Mouse (Mus musculus) granulocyte monocyte progenitor cell, adult 5-6 weeks (primary cell): ENCODE results near the gene Pfdn5. TPM values are rescaled to one million over a fixed set of nuclear protein-coding genes. Genes with fewer than 3 reads are reported as not detected.
A peak's percentile ranks its signal among the peaks of the same experiment; 100 is the strongest.

ENCODE experiments used
- ATAC-seq: replicated peaks from 2 replicates; pipeline ENCODE4 v1.8.0; 2016; ENCODE audit warnings: mild to moderate bottlenecking, moderate TSS enrichment, inconsistent platforms; ENCODE audit not compliant: poor library complexity, severe bottlenecking
- total RNA-seq, 2 experiments: library from RNA; stranded (forward) in 1 of 2; stranded (reverse) in 1 of 2; fragments of 200-712, 200-1000 nt in 1 of 2; fragments of >200 nt in 1 of 2; fragmentation: Nextera tagmentation in 1 of 2; gene quantifications; 2 replicates each; pipeline ENCODE4 v1.2.3; 2014 to 2017

Pfdn5 gene
- total RNA-seq, 2 experiments from 2014 or later = 299 to 404 TPM

DNA sequence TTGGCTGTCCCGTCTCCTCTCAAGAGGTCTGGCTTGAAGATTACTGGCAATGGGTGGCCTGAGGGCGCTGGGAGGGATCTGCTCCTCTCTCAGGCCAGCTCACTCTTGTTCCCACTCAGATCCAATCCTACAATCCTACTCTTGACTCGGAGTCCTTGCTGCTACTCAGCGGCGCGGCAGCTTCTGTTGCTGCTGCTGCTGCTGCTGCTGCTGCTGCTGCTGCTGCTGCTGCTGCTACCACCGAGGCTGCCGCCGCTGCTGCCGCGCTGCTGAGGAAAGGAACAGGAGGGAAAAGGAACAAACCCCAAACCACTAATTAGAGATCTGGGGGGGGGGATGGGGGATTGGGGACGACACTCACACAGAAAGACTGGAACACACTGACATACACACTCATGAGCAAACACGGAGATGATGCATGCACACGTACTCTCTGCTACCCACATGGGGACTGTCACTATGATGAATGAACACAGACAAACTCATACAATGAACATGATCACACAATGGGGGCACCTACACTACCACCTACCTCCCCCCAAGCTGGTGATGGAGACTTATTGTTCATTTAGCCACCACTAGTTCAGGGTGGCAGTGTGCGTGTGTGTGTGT, 40.9 kb downstream of the Pfdn5 start, which contains the start of gene Sp7:
Gene Sp7 (minus strand): TSS at position 450 of the 612 bp plus-strand sequence.
- ATAC-seq = 0 out of 2 replicates have a peak, but pooled peaks have one; percentile 11

DNA sequence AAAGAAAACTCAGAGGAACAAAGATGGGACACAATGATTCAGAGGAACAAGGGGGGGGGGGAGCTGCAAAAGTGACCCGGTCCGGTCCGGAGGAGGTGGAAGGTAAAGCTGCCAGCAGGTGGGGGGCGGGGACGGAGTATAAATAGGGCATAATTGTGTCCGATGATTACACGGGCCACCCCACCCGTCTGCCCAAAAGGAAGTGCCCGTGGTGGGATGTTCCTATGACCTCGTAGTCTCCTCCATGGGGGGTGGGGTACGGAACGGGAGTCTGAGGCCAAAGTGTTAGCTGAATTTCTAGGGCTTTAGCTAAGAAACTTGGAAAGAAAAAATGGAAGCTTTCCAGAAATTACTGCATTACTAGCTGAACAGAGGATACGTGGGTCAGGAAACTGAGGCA, 44.1 kb downstream of the Pfdn5 start:
- ATAC-seq = no peak

DNA sequence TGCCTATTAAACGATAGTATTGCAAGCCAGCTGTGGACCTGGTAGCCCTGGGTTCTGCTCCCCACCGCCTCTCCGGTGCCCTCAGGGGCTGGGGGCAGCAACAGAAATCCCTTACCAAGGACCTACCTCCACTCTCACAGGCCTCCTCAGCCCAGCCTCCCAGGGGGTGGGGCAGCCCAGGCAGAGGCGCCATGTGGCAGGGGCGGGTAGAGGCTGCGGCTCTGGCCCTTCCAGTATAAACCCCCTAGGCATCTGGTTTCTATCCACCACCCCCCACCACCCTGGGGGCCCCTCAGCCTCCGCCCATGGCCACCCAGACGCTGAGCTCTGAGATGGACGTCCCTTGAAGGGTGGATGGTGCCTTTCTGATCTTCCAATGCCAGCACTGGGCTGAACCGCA, 44.8 kb downstream of the Pfdn5 start:
- ATAC-seq = no peak

DNA sequence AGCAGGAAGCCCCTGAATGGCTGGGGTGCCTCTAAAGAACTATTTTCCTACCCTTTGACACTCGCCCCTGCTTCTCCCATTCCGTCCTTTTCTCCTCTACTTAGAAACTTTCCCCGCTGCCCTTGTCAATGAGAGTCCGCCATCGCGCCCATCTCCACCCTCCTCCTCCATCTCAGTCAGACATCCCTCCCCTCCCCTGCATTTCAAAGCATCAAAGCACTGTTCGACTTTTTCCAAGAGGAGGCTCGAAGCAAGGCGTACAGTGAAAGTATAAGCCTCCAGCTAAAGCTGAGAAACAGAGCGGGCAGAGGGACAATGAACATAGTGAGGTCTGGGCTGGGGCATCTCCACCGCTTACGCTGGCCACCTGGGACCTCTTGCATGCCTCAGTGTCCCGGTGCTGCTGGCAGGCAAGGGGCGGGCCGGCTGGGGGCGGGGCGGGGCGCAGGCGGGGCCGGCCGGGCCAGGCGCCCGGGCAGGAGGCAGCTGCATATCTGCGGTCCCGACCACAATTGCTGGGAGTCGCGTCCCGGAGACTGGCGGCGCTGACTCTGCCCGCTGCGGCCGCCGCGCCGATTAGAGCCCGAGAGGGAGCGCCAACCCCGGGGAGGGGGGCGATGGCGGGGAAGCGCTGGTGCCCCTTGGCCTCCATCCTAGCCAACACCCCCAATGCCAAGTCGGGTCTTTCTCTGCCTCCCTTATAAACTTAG, 50.7 kb downstream of the Pfdn5 start:
- peak; percentile 74 for ATAC-seq

DNA sequence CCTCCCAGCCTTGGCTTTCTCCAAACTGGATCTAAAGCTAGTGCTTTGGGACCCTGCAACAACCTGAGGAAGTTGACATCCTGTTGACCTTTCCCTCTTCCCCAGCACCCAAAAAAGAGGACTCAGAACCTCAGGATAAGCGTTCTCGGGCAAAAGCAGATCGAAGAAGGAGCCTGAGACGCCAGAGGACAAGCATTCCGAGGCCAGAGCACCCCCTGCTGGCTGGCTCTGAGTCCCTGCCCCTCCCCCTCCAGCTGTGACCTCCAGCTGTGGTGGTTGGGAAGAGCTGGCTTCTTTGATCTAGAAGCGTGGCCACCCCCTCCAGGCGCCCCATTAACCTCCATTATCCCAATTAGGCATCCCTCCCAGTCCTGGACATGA, 51.2 kb downstream of the Pfdn5 start:
- ATAC-seq = peak; percentile 65

DNA sequence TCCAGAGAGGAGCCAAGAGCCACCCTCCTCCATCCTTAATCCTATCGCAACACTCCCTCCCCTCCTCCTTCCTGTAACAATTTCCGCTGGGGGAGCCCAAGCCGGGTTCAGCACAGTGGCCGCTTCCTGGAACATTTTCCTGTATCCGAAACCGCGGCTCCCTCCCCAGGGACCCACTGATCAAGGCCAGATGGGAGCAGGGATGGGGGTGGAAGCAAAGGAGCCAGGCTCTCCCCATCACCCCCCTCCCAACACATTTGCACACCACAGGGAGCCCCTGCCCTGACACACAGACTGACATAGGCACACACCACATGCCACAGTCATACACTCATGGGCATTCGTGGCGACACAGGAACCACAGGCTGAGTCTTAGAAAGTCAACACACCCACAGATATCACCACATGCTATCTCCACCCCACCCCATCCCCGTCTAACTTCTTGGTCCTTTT, 51.9 kb downstream of the Pfdn5 start:
- ATAC-seq = peak; percentile 43

Other genes starting within 250 kb of the Pfdn5 start
- gene Tns2, start 225.7 kb upstream of the Pfdn5 start, total RNA-seq (2014; fragmentation: Nextera tagmentation) = 0.17 TPM in 1 of 2 replicates, not detected in the other
- gene Tns2, start 225.7 kb upstream of the Pfdn5 start, total RNA-seq (2017) = not detected in 2 replicates
- gene Spryd3, start 189.9 kb upstream of the Pfdn5 start, total RNA-seq (2014; fragmentation: Nextera tagmentation) = 10.9 and 12.6 TPM in 2 replicates
- 13.2 and 24.2 TPM in 2 replicates for gene Spryd3, start 189.9 kb upstream of the Pfdn5 start, total RNA-seq (2017)
- gene Igfbp6, start 181.8 kb upstream of the Pfdn5 start, total RNA-seq (2014; fragmentation: Nextera tagmentation) = not detected in 2 replicates
- gene Igfbp6, start 181.8 kb upstream of the Pfdn5 start, total RNA-seq (2017) = not detected in 2 replicates
- 0.85 and 0.97 TPM in 2 replicates for gene Soat2, start 175.6 kb upstream of the Pfdn5 start, total RNA-seq (2014; fragmentation: Nextera tagmentation)
- gene Soat2, start 175.6 kb upstream of the Pfdn5 start, total RNA-seq (2017) = 0.15 and 0.56 TPM in 2 replicates
- gene Zfp740, start 122.9 kb upstream of the Pfdn5 start, total RNA-seq (2014; fragmentation: Nextera tagmentation) = 48.7 and 68.9 TPM in 2 replicates
- gene Zfp740, start 122.9 kb upstream of the Pfdn5 start, total RNA-seq (2017) = 23.8 and 27.8 TPM in 2 replicates
- 17.0 and 18.1 TPM in 2 replicates for gene Csad, start 121.4 kb upstream of the Pfdn5 start, total RNA-seq (2014; fragmentation: Nextera tagmentation)
- gene Csad, start 121.4 kb upstream of the Pfdn5 start, total RNA-seq (2017) = 7.5 and 23.4 TPM in 2 replicates
- gene Itgb7, start 94.2 kb upstream of the Pfdn5 start, total RNA-seq (2014; fragmentation: Nextera tagmentation) = 7.4 and 42.7 TPM in 2 replicates
- 15.2 and 31.6 TPM in 2 replicates for gene Itgb7, start 94.2 kb upstream of the Pfdn5 start, total RNA-seq (2017)
- 7.5 and 11.5 TPM in 2 replicates for gene Rarg, start 68.6 kb upstream of the Pfdn5 start, total RNA-seq (2014; fragmentation: Nextera tagmentation)
- 2.0 and 3.4 TPM in 2 replicates for gene Rarg, start 68.6 kb upstream of the Pfdn5 start, total RNA-seq (2017)
- gene Gm9918, start 55.6 kb upstream of the Pfdn5 start, total RNA-seq (2014; fragmentation: Nextera tagmentation) = not detected in 2 replicates
- gene Gm9918, start 55.6 kb upstream of the Pfdn5 start, total RNA-seq (2017) = not detected in 2 replicates
- 20.0 and 39.8 TPM in 2 replicates for gene Mfsd5, start 46.7 kb upstream of the Pfdn5 start, total RNA-seq (2014; fragmentation: Nextera tagmentation)
- 16.1 and 29.4 TPM in 2 replicates for gene Mfsd5, start 46.7 kb upstream of the Pfdn5 start, total RNA-seq (2017)
- gene Espl1, start 29.9 kb upstream of the Pfdn5 start, total RNA-seq (2014; fragmentation: Nextera tagmentation) = 20.8 and 21.7 TPM in 2 replicates
- 30.4 and 50.0 TPM in 2 replicates for gene Espl1, start 29.9 kb upstream of the Pfdn5 start, total RNA-seq (2017)
- 63.3 and 88.7 TPM in 2 replicates for gene Myg1, start 5.6 kb downstream of the Pfdn5 start, total RNA-seq (2014; fragmentation: Nextera tagmentation)
- gene Myg1, start 5.6 kb downstream of the Pfdn5 start, total RNA-seq (2017) = 55.1 and 59.9 TPM in 2 replicates
- 120 and 123 TPM in 2 replicates for gene Aaas, start 24.7 kb downstream of the Pfdn5 start, total RNA-seq (2014; fragmentation: Nextera tagmentation)
- 147 and 153 TPM in 2 replicates for gene Aaas, start 24.7 kb downstream of the Pfdn5 start, total RNA-seq (2017)
- not detected in 2 replicates for gene Sp7, start 41.1 kb downstream of the Pfdn5 start, total RNA-seq (2014; fragmentation: Nextera tagmentation)
- gene Sp7, start 41.1 kb downstream of the Pfdn5 start, total RNA-seq (2017) = not detected in 2 replicates
- 59.6 and 71.6 TPM in 2 replicates for gene Sp1, start 80.0 kb downstream of the Pfdn5 start, total RNA-seq (2014; fragmentation: Nextera tagmentation)
- 52.0 and 56.1 TPM in 2 replicates for gene Sp1, start 80.0 kb downstream of the Pfdn5 start, total RNA-seq (2017)
- gene Amhr2, start 119.3 kb downstream of the Pfdn5 start, total RNA-seq (2014; fragmentation: Nextera tagmentation) = not detected in 2 replicates
- gene Amhr2, start 119.3 kb downstream of the Pfdn5 start, total RNA-seq (2017) = not detected in 2 replicates
- gene Prr13, start 132.9 kb downstream of the Pfdn5 start, total RNA-seq (2014; fragmentation: Nextera tagmentation) = 75.2 and 97.2 TPM in 2 replicates
- gene Prr13, start 132.9 kb downstream of the Pfdn5 start, total RNA-seq (2017) = 35.4 and 53.4 TPM in 2 replicates
- 731 and 799 TPM in 2 replicates for gene Pcbp2, start 144.4 kb downstream of the Pfdn5 start, total RNA-seq (2014; fragmentation: Nextera tagmentation)
- gene Pcbp2, start 144.4 kb downstream of the Pfdn5 start, total RNA-seq (2017) = 213 and 218 TPM in 2 replicates
- 7.7 TPM in 1 of 2 replicates, not detected in the other for gene Gm10337, start 177.6 kb downstream of the Pfdn5 start, total RNA-seq (2014; fragmentation: Nextera tagmentation)
- not detected in 2 replicates for gene Gm10337, start 177.6 kb downstream of the Pfdn5 start, total RNA-seq (2017)
- 0.38 TPM in 1 of 2 replicates, not detected in the other for gene Map3k12, start 190.9 kb downstream of the Pfdn5 start, total RNA-seq (2014; fragmentation: Nextera tagmentation)
- gene Map3k12, start 190.9 kb downstream of the Pfdn5 start, total RNA-seq (2017) = 0.26 and 0.60 TPM in 2 replicates
- gene Tarbp2, start 192.1 kb downstream of the Pfdn5 start, total RNA-seq (2014; fragmentation: Nextera tagmentation) = 29.4 and 36.3 TPM in 2 replicates
- gene Tarbp2, start 192.1 kb downstream of the Pfdn5 start, total RNA-seq (2017) = 18.7 and 20.0 TPM in 2 replicates
- gene Npff, start 198.8 kb downstream of the Pfdn5 start, total RNA-seq (2014; fragmentation: Nextera tagmentation) = 12.9 and 19.4 TPM in 2 replicates
- gene Npff, start 198.8 kb downstream of the Pfdn5 start, total RNA-seq (2017) = 2.4 TPM in 1 of 2 replicates, not detected in the other